Mouse (Mus musculus) cerebellum, adult 2 months (tissue): ENCODE results near the gene Mnd1. TPM values are rescaled to one million over a fixed set of nuclear protein-coding genes. Genes with fewer than 3 reads are reported as not detected.

Source experiments
- DNase-seq, 2 experiments: peaks; one replicate each; pipeline ENCODE4 v3.0.0; 2021
- H3K27ac ChIP-seq: fragments of 200-500 bp; 2 replicates; pipeline ENCODE4 v1.5.1; 2012; ENCODE audit warnings: low read length, control low read depth, inconsistent platforms; ENCODE audit not compliant: insufficient read depth
- H3K27me3 ChIP-seq: fragments of 200-500 bp; 2 replicates; pipeline ENCODE4 v1.6.1; 2012; ENCODE audit warnings: inconsistent platforms, mild to moderate bottlenecking, low read length, moderate library complexity; ENCODE audit not compliant: control insufficient read depth, insufficient read depth
- H3K4me1 ChIP-seq: fragments of 200-500 bp; 2 replicates; pipeline ENCODE4 v1.6.1; 2011; ENCODE audit warnings: low read length; ENCODE audit not compliant: control insufficient read depth, insufficient read depth
- H3K4me3 ChIP-seq: fragments of 200-500 bp; replicated peaks from 2 replicates; pipeline ENCODE3; 2011; ENCODE audit warnings: mild to moderate bottlenecking, low read depth, low read length, control low read depth; ENCODE audit not compliant: insufficient read depth
- CTCF ChIP-seq: fragments of 200-500 bp; IDR thresholded peaks from 2 replicates; pipeline ENCODE4 v1.5.1; 2011; ENCODE audit warnings: low read depth, mild to moderate bottlenecking, control low read depth, low read length, moderate library complexity, borderline replicate concordance; ENCODE audit not compliant: insufficient read depth
- POLR2A ChIP-seq: fragments of 200-500 bp; IDR thresholded peaks from 2 replicates; pipeline ENCODE4 v1.6.1; 2011; ENCODE audit warnings: low read length, control low read depth, borderline replicate concordance; ENCODE audit not compliant: insufficient read depth
- WGBS: fragments of 180-500 bp; shearing (Covaris S2); methylation state at CpG from one replicate; pipeline ENCODE4 v1.1.7; 2018; 5-methylcytosine and 5-hydroxymethylcytosine counted together
- polyA plus RNA-seq: library from polyadenylated mRNA; depleted of rRNA; stranded (reverse); fragments of >200 nt; gene quantifications from 2 replicates; pipeline ENCODE4 v1.2.3, GENCODE M21; 2012

Mnd1 gene
- polyA plus RNA-seq, 1 experiment: 1.7 TPM

DNA sequence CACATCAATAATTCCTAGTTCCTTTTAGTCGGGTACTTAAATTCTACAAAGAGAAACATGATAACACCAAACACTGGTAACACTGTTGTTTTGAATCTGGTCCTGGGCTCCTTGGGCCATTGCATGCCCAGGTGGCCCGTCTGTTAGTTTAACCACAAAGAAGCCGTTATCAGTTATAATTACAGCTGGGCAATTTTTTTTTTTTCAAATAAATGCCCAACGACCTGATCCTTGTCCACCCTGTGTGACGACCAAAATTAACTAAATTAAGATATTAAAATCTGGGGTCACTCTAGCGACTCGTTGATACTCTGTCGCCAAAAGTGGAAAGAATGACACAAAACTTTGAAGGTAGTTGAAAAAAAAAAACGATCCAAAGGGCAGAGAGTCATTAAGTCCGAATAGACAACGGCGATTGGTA is 855 bp downstream of the Mnd1 start:
- no peaks in the 10 kb centered on the region for H3K4me1 ChIP-seq
- WGBS: 18% methylated on average over 12 of the region's 12 CpGs
- H3K27ac ChIP-seq: no peak overlapping the region
- TF ChIP-seq CTCF: no peak
- no peak for TF ChIP-seq POLR2A
- no peaks in the 10 kb centered on the region for H3K27me3 ChIP-seq
- H3K4me3 ChIP-seq: no peak overlapping the region
- DNase-seq: no peak

DNA sequence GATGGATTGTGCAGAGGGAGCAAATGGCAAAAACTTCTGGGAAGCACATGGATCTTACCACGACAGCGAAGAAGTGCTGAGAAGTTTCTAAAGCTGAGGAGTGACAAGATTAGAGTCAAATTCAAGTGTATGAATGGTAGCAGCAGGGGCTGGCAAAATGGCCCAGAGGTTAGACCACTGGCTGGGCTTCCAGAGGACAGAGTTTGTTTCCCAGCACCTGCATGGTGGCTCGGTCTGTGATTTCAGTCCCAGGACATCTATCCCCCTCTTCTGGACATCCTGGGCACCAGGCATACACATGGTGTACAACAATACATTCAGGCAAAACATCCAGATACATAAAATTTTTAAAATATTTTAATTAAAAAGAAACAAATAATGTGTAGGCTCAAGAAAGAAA is 5.8 kb downstream of the Mnd1 start:
- no peak for TF ChIP-seq POLR2A
- no peak for TF ChIP-seq CTCF
- no peaks in the 10 kb centered on the region for H3K27me3 ChIP-seq
- DNase-seq: no peak
- no peaks in the 10 kb centered on the region for H3K4me1 ChIP-seq
- no peak overlapping the region for H3K27ac ChIP-seq
- no peak overlapping the region for H3K4me3 ChIP-seq
- 94% methylated on average over 3 of the region's 3 CpGs for WGBS

DNA sequence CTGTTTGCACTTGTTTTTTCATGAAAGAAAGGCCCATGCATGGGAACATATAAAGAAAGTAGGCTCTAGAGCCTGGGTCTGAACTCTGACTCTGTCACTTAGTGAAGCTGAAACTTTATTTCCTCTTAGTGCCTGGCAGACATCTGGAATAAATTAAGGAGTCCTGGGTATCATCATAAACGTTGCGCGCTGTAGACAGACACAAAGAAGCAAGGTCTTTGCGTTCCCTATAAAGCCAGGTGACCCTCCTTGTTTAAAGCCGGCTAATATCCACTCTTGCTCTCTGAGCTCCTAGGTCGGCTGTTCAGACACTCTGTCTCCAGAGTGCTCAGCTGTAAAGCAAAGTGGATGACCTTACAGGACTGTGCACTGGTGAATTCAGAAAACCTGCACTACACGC is 14.6 kb downstream of the Mnd1 start:
- TF ChIP-seq CTCF: no peak
- no peak for TF ChIP-seq POLR2A
- H3K4me1 ChIP-seq: no peaks in the 10 kb centered on the region
- no peak overlapping the region for H3K27ac ChIP-seq
- DNase-seq: no peak
- WGBS: 87% methylated on average over 7 of the region's 7 CpGs
- H3K4me3 ChIP-seq: no peak overlapping the region
- H3K27me3 ChIP-seq: no peaks in the 10 kb centered on the region

DNA sequence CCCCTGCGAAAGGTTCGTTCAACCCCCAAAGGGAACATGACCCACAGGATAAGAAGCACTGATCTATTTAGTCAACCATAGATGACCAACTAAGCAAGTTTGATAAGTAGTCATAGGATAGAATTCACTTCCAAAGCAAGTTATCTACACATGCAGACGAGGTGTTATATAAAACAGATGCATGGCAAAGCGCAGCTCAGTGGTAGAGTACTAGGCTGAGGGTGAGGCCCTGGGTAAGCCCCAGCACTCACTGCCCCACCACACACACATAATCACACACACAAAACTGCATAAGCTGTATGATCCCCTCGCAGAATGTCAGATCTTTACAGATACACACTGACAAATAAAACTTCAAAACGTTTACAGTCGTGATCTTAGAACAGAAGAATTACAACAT is 19.1 kb downstream of the Mnd1 start:
- Histone ChIP-seq H3K4me3 (no peak overlapping the region), H3K27me3 (no peaks in the 10 kb centered on the region), H3K4me1 (no peaks in the 10 kb centered on the region), H3K27ac (no peak overlapping the region)
- 91% methylated on average over 7 of the region's 7 CpGs for WGBS
- TF ChIP-seq POLR2A: no peak
- no peak for TF ChIP-seq CTCF
- no peak for DNase-seq

DNA sequence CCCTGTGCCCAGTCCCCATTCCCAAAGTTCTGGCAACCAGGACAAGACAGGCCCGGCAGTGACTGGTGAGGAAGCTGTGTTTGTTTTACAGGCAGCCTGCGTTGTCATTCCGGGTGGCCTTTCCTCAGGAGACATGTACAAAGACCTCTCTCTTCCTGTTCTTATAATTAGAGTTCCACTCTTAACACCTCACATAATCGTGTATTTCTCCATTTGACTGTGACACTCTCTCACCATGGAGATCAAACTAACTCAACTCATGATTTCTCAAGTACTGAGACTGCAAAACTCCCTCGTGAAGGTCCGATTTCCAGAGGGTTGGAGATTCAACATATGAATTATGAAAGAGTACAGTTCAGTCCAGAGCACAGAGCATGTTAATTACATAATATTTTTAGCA is 19.7 kb downstream of the Mnd1 start:
- Histone ChIP-seq H3K27ac (no peak overlapping the region), H3K4me3 (no peak overlapping the region), H3K4me1 (no peaks in the 10 kb centered on the region), H3K27me3 (no peaks in the 10 kb centered on the region)
- DNase-seq: no peak
- TF ChIP-seq CTCF (no peak), POLR2A (no peak)
- WGBS: 68% methylated on average over 6 of the region's 6 CpGs

DNA sequence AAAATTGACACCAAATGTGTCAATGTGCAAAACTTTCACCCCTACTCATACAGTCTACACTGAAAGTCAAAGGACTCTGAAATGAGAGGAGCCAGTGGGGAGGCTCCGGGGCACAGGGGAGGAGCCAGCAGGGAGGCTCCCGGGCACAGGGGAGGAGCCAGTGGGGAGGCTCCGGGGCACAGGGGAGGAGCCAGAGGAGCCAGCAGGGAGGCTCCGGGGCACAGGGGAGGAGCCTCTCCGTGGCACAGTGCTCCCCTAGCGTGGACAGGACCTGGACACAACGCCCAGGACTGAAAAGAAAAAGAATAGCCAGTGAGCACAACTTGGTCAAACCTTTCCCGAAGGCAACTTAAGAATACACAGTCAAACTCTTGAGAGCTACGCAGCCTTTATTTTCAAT is 20.2 kb downstream of the Mnd1 start:
- TF ChIP-seq CTCF (no peak), POLR2A (no peak)
- DNase-seq: no peak
- 39% methylated on average over 9 of the region's 9 CpGs for WGBS

DNA sequence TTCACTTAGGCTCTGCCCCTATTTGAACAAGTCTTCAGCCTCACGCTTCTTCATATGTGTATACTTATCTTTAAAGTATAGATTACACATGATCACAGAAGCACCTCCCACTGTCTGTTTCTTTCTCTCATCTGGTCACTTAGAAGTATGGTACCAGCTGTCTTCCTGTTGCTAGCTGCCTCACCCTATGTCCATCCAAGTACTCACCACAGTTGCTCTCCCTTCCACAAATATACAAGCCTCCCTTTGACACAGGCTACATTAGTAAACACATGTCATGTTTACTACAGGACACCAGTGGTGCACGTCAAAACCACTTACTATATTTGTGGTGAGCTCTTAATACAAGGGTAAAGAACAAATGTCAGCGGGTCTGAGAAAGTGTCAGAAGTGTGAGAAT is 24.2 kb downstream of the Mnd1 start:
- no peak overlapping the region for H3K4me3 ChIP-seq
- no peak for DNase-seq
- 92% methylated on average over 3 of the region's 3 CpGs for WGBS
- H3K27ac ChIP-seq: no peak overlapping the region
- TF ChIP-seq POLR2A (no peak), CTCF (no peak)
- no peaks in the 10 kb centered on the region for H3K4me1 ChIP-seq
- H3K27me3 ChIP-seq: no peaks in the 10 kb centered on the region

More for the DNA sequence above, 20.2 kb downstream of the Mnd1 start:
- H3K4me1 ChIP-seq: no peaks in the 10 kb centered on the region
- no peak overlapping the region for H3K4me3 ChIP-seq
- H3K27me3 ChIP-seq: no peaks in the 10 kb centered on the region
- no peak overlapping the region for H3K27ac ChIP-seq

DNA sequence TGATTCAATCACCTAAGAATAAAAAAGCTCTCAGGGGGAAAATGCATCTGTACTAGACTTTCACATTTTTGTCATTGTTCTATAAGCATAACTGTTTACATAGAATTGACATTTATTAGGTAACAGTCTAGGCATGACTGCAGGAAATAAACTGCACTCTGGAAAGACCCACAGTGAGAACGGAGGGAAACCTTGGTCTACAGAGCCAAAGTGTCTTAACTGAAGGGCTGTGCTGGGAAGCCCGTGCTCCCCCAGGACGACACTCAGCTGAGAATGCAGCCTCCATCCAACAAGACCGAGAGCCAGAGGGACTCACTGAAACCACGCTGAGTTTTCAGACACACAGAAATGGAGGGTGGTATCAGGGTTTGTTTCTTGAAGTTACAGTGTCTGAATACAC is 24.8 kb downstream of the Mnd1 start:
- Histone ChIP-seq H3K27me3 (no peaks in the 10 kb centered on the region), H3K4me1 (no peaks in the 10 kb centered on the region), H3K27ac (no peak overlapping the region), H3K4me3 (no peak overlapping the region)
- no peak for TF ChIP-seq CTCF
- no peak for TF ChIP-seq POLR2A
- WGBS: 45% methylated on average over 5 of the region's 5 CpGs
- DNase-seq: no peak
